Mouse (Mus musculus): Measurements from ENCODE around the gene Ifitm10. TPM values are rescaled to one million over a fixed set of nuclear protein-coding genes. Genes with fewer than 3 reads are reported as not detected.
A peak's percentile ranks its signal among the peaks of the same experiment; 100 is the strongest.
"Not testable (repeated sequence)": the region's sequence is repeated elsewhere in the genome, so short reads cannot be mapped to it uniquely, and the experiment has no call there.

The Ifitm10 gene
- polyA plus RNA-seq, 1 experiment from 2014 or later = 0.40 TPM

DNA sequence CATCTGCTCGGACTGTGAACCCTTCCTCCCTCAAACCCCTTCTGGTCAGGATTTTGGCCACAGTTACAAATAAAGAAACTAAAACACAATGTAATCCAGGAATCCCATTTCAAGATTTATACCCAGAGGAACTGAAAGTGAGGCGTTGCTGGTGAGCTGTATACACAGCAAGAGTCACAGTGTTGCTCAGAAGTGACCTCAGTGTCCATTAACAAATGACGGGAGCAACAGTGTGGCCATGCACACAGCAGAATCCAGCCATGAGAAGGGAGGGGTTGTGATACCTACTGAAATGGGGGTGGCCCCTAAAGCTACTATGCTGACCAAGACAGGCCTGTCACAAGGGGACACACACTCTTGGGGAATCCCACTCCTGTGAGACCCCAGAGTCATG lies 31.3 kb downstream of the Ifitm10 start:
- 83% methylated on average over 3 of the region's 3 CpGs for WGBS
- ATAC-seq (ENCODE audit: low FRiP score) (no peak), DNase-seq (ENCODE audit: low spot score, missing footprints) (no peak)
- Histone ChIP-seq H3K4me3 (ENCODE audit: low read depth, low read length) (no peak overlapping the region), H3K4me2 (no peak overlapping the region), H3K4me1 (ENCODE audit: control insufficient read depth, insufficient read depth, low read length) (no peaks in the 10 kb centered on the region), H3K27me3 (ENCODE audit: control insufficient read depth, insufficient read depth, low read length) (no peaks in the 10 kb centered on the region), H3K36me3 (ENCODE audit: control insufficient read depth, insufficient read depth, low read length) (no peaks in the 10 kb centered on the region), H3K9ac (ENCODE audit: low read length) (no peak overlapping the region), H3K27ac (ENCODE audit: low read depth, low read length) (no peak overlapping the region), H3K9me3 (ENCODE audit: control insufficient read depth, low read length) (no peaks in the 10 kb centered on the region)

DNA sequence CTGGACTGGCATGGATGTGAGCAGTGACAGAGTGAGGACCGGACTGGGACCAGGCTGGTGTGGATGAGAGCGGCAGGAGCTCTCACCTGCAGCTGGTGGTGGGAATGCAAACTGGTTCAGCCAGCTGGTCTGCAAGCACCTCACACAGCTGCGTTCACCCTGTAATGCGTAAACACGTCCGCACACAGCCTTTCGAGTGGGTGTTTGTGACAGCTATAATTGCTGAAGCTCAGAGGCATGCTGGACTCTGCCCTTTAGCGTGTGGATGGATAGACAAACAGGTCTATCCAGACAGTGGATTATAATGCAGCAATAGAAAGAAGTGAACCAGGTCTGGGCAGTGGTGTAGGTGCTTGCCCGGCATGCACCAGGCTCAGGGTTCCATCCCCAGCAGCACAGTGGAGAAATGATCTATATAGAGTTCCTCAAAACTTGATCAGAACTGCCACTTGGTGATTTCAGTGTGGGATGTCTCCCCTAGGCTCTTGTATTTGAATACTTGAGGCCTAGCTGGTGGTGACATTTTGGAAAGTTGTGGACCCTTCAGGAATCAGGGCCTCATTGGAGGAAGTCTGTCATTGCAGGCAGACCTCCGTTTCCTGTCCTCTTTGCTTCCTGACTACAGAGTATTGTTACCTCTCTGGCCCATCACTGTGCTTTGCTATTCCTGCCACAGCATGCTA lies 31.8 kb downstream of the Ifitm10 start:
- Histone ChIP-seq H3K27me3 (ENCODE audit: control insufficient read depth, insufficient read depth, low read length) (no peaks in the 10 kb centered on the region), H3K36me3 (ENCODE audit: control insufficient read depth, insufficient read depth, low read length) (no peaks in the 10 kb centered on the region), H3K9ac (ENCODE audit: low read length) (no peak overlapping the region), H3K4me1 (ENCODE audit: control insufficient read depth, insufficient read depth, low read length) (no peaks in the 10 kb centered on the region), H3K4me2 (no peak overlapping the region), H3K9me3 (ENCODE audit: control insufficient read depth, low read length) (no peaks in the 10 kb centered on the region), H3K4me3 (ENCODE audit: low read depth, low read length) (no peak overlapping the region), H3K27ac (ENCODE audit: low read depth, low read length) (no peak overlapping the region)
- 86% methylated on average over 10 of the region's 10 CpGs for WGBS
- ATAC-seq (ENCODE audit: low FRiP score) (no peak), DNase-seq (ENCODE audit: low spot score, missing footprints) (peak; percentile 35)

DNA sequence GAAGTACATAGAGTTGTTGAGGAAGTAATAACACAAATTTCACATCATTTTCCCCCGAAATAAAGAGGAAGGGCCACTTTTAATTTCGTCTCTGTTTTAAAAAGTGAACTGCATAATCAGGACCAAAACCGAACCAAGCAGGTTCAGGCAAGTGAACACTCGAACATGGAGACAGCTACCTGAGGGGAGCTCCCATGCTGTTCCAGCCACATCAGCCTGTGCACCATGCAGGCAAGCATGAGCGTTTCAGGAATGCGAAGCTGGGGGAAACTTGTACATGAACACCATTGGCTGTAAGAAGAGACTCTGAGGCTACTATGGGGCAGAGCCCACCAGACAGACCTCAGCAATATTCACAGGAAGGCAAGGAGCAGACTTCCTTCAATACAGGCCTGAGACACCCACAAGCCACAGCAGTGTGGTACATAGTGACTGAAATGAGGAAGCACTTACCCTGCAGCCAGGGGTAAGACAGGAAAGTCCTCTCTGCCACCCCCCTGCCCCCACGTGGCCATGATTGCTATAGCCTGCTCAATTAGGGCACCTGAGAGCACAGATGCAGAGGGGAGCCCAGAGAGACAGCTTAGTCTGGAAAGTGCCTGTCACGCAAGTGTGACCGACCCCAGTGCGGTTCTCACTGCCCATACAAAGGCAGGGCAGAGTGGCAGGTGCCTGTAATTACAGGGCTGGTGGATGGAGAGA lies 33.1 kb downstream of the Ifitm10 start:
- WGBS = 63% methylated on average over 10 of the region's 10 CpGs
- H3K27ac ChIP-seq (ENCODE audit: low read depth, low read length) = no peak overlapping the region

DNA sequence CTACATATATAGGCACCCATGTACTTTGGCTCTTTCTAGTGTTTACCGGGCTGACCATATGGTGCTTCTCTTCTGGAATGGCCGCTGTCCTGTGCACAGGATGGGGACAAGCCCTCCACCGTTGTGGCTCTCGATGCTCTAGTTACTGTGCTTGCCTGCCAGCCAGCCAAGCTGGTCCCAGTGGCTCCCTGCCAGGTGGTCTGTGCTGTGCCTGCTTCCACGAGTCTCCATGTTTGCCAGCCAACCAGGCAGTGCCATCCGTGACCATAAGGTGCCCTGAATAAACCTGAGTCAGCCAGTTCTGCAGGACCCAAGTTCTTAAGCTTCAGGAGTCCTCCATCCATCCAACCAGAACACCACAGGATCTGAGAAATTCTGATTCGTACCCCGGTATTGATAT lies 38.4 kb downstream of the Ifitm10 start:
- ATAC-seq (ENCODE audit: low FRiP score) = no peak
- H3K4me3 ChIP-seq (ENCODE audit: low read depth, low read length) = no peak overlapping the region
- H3K4me2 ChIP-seq = no peak overlapping the region

More for the DNA sequence above, 33.1 kb downstream of the Ifitm10 start:
- Histone ChIP-seq H3K27me3 (ENCODE audit: control insufficient read depth, insufficient read depth, low read length) (no peaks in the 10 kb centered on the region), H3K4me2 (no peak overlapping the region), H3K36me3 (ENCODE audit: control insufficient read depth, insufficient read depth, low read length) (no peaks in the 10 kb centered on the region), H3K4me3 (ENCODE audit: low read depth, low read length) (no peak overlapping the region), H3K4me1 (ENCODE audit: control insufficient read depth, insufficient read depth, low read length) (no peaks in the 10 kb centered on the region), H3K9me3 (ENCODE audit: control insufficient read depth, low read length) (no peaks in the 10 kb centered on the region), H3K9ac (ENCODE audit: low read length) (no peak overlapping the region)
- peak; percentile 78 for DNase-seq (ENCODE audit: low spot score, missing footprints)
- no peak for ATAC-seq (ENCODE audit: low FRiP score)

DNA sequence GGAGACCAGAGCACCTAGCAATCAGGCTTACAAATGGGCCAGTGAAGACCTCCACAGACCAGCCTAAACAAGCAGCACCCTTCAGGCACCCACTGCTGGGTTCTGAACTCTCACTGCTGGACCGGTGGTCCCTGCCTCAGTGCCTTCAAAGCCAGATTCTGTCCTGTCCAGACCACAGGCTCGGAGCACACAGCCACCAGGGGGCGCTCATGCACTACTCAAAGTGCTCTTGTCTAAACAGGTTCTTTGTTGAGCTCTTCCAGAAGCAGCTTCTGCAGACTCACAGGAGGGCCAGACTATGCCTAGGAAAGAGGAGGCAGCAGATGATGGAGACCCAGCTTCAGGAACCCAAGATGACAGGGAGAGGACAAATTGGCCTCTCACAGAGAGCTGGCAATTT lies 39.3 kb downstream of the Ifitm10 start:
- no peaks in the 10 kb centered on the region for H3K27me3 ChIP-seq (ENCODE audit: control insufficient read depth, insufficient read depth, low read length)
- H3K36me3 ChIP-seq (ENCODE audit: control insufficient read depth, insufficient read depth, low read length) = no peaks in the 10 kb centered on the region
- no peak overlapping the region for H3K27ac ChIP-seq (ENCODE audit: low read depth, low read length)
- H3K9ac ChIP-seq (ENCODE audit: low read length) = no peak overlapping the region
- no peaks in the 10 kb centered on the region for H3K9me3 ChIP-seq (ENCODE audit: control insufficient read depth, low read length)
- peak; percentile 76 for ATAC-seq (ENCODE audit: low FRiP score)
- H3K4me2 ChIP-seq = no peak overlapping the region
- no peak overlapping the region for H3K4me3 ChIP-seq (ENCODE audit: low read depth, low read length)
- WGBS = 6% methylated on average over 3 of the region's 3 CpGs
- DNase-seq (ENCODE audit: low spot score, missing footprints) = peak; percentile 100
- no peaks in the 10 kb centered on the region for H3K4me1 ChIP-seq (ENCODE audit: control insufficient read depth, insufficient read depth, low read length)

More for the DNA sequence above, 38.4 kb downstream of the Ifitm10 start:
- 80% methylated on average over 8 of the region's 8 CpGs for WGBS
- Histone ChIP-seq H3K36me3 (ENCODE audit: control insufficient read depth, insufficient read depth, low read length) (no peaks in the 10 kb centered on the region), H3K27ac (ENCODE audit: low read depth, low read length) (no peak overlapping the region), H3K9me3 (ENCODE audit: control insufficient read depth, low read length) (no peaks in the 10 kb centered on the region), H3K4me1 (ENCODE audit: control insufficient read depth, insufficient read depth, low read length) (no peaks in the 10 kb centered on the region), H3K27me3 (ENCODE audit: control insufficient read depth, insufficient read depth, low read length) (no peaks in the 10 kb centered on the region), H3K9ac (ENCODE audit: low read length) (no peak overlapping the region)
- DNase-seq (ENCODE audit: low spot score, missing footprints) = peak; percentile 53

DNA sequence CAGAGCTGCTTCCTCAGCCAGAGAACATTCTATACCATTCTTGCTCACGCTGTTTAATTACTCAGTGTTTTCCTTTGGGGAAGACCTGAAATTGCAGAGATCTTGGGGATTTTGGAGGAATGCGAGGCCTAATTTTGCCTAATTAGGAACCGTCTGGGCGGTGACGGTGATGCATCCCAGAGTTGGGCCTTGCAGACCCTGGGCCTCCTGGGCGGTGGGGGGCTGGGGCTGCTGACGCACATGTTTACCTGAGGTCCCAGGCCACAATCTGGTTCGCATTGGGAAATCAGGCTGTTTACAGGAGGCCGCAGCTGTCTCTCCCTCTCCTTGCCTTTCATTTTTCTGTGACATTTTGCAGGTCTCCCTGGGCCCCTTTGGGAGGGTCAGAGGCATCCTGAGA lies 40.8 kb downstream of the Ifitm10 start:
- not testable (repeated sequence) for H3K9me3 ChIP-seq (ENCODE audit: control insufficient read depth, low read length); H3K9ac ChIP-seq (ENCODE audit: low read length); H3K36me3 ChIP-seq (ENCODE audit: control insufficient read depth, insufficient read depth, low read length); H3K4me1 ChIP-seq (ENCODE audit: control insufficient read depth, insufficient read depth, low read length); ATAC-seq (ENCODE audit: low FRiP score); H3K4me3 ChIP-seq (ENCODE audit: low read depth, low read length); H3K27me3 ChIP-seq (ENCODE audit: control insufficient read depth, insufficient read depth, low read length); H3K27ac ChIP-seq (ENCODE audit: low read depth, low read length); H3K4me2 ChIP-seq; DNase-seq (ENCODE audit: low spot score, missing footprints)
- WGBS = 82% methylated on average over 2 of the region's 9 CpGs

DNA sequence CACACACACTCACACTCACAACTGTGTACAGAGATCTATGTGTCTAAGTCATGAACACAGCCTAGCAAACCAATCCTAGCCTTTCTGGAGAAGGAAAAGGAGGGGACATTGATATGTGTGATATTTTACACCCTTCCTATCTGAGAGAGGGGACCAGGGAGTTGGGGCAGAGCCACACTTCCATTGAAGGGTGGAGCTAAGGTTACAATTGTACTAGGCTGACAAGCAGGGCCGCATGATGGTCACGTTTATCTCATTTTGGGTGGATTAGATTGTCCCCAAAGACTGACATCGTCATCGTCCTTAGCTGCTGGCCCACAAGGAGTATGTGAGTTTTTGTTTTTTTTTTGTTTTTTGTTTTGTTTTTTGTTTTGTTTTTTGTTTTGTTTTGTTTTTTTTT lies 42.3 kb downstream of the Ifitm10 start:
- DNase-seq (ENCODE audit: low spot score, missing footprints) (peak; percentile 39), ATAC-seq (ENCODE audit: low FRiP score) (no peak)
- no peaks in the 10 kb centered on the region for H3K9me3 ChIP-seq (ENCODE audit: control insufficient read depth, low read length)
- H3K27ac ChIP-seq (ENCODE audit: low read depth, low read length) = no peak overlapping the region
- H3K9ac ChIP-seq (ENCODE audit: low read length) = no peak overlapping the region
- WGBS = 89% methylated on average over 4 of the region's 4 CpGs
- no peaks in the 10 kb centered on the region for H3K36me3 ChIP-seq (ENCODE audit: control insufficient read depth, insufficient read depth, low read length)
- no peak overlapping the region for H3K4me2 ChIP-seq
- no peak overlapping the region for H3K4me3 ChIP-seq (ENCODE audit: low read depth, low read length)
- no peaks in the 10 kb centered on the region for H3K4me1 ChIP-seq (ENCODE audit: control insufficient read depth, insufficient read depth, low read length)
- H3K27me3 ChIP-seq (ENCODE audit: control insufficient read depth, insufficient read depth, low read length) = no peaks in the 10 kb centered on the region

DNA sequence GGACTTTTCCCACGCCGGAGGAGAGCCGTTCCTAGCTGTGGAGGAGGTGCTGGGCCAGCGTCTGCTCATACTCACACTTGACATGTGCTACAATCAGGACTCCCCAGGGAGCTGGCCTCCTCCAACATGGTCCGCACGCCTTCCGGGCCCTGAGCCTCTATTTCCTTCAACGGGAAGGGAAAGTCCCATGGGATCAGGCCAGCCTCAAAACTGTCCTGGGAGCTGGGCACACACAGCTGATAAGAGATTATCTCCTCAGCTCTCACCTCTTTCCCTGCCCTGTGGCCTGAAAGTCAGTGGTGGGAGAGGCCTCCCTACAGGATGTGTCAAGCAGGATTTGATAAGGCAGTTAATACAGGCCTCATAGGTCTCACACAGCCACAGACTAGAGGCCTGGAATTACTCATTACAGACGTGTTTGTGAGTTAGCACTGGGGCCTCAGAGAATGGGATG lies 43.3 kb downstream of the Ifitm10 start:
- H3K27me3 ChIP-seq (ENCODE audit: control insufficient read depth, insufficient read depth, low read length) = no peaks in the 10 kb centered on the region
- H3K9me3 ChIP-seq (ENCODE audit: control insufficient read depth, low read length) = no peaks in the 10 kb centered on the region
- H3K4me2 ChIP-seq = no peak overlapping the region
- H3K4me1 ChIP-seq (ENCODE audit: control insufficient read depth, insufficient read depth, low read length) = no peaks in the 10 kb centered on the region
- H3K27ac ChIP-seq (ENCODE audit: low read depth, low read length) = no peak overlapping the region
- peak; percentile 73 for DNase-seq (ENCODE audit: low spot score, missing footprints)
- no peak overlapping the region for H3K4me3 ChIP-seq (ENCODE audit: low read depth, low read length)
- H3K36me3 ChIP-seq (ENCODE audit: control insufficient read depth, insufficient read depth, low read length) = no peaks in the 10 kb centered on the region
- no peak overlapping the region for H3K9ac ChIP-seq (ENCODE audit: low read length)
- 84% methylated on average over 9 of the region's 9 CpGs for WGBS
- ATAC-seq (ENCODE audit: low FRiP score) = no peak

DNA sequence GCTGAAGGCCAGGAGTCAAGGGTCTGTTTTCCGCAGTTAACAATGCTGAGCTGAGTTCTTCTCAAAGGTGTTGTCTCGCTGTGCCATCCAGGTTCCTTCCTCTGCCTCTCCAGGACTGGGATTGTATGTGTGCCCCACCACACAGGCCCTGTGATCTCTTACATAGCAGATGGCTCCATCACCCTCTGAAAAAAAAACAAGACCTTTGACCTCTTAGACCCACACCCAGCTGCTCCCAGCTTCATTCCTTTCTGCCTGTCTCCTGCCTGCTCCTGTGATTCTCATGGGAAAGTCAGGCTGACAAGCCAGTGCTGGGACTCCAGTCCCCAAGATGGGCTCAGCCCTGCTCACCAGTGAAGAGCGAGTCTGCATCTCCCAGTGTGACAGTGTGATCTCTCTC lies 45.0 kb downstream of the Ifitm10 start:
- WGBS = 59% methylated on average over 3 of the region's 3 CpGs
- no peak overlapping the region for H3K4me2 ChIP-seq
- no peaks in the 10 kb centered on the region for H3K27me3 ChIP-seq (ENCODE audit: control insufficient read depth, insufficient read depth, low read length)
- H3K9me3 ChIP-seq (ENCODE audit: control insufficient read depth, low read length) = no peaks in the 10 kb centered on the region
- no peaks in the 10 kb centered on the region for H3K36me3 ChIP-seq (ENCODE audit: control insufficient read depth, insufficient read depth, low read length)
- no peaks in the 10 kb centered on the region for H3K4me1 ChIP-seq (ENCODE audit: control insufficient read depth, insufficient read depth, low read length)
- no peak for ATAC-seq (ENCODE audit: low FRiP score)
- peak; percentile 88 for DNase-seq (ENCODE audit: low spot score, missing footprints)
- H3K9ac ChIP-seq (ENCODE audit: low read length) = no peak overlapping the region
- H3K4me3 ChIP-seq (ENCODE audit: low read depth, low read length) = no peak overlapping the region
- no peak overlapping the region for H3K27ac ChIP-seq (ENCODE audit: low read depth, low read length)
